Mouse (Mus musculus): Measurements from ENCODE around the gene Nrxn3. TPM values are rescaled to one million over a fixed set of nuclear protein-coding genes. Genes with fewer than 3 reads are reported as not detected.

The Nrxn3 gene
- total RNA-seq, 2 experiments from 2014 or later, result 183 to 208 TPM

- peak; percentile 69 for TF ChIP-seq CTCF (conservative IDR thresholded peaks at IDR 0.05)
- no peak for DNase-seq (ENCODE audit: low spot score in 2 of 2)
Measured at GRCm38 (mm10) chr12:89808217-89808616, 1085.5 kb downstream of the Nrxn3 start.

GRCm38 (mm10) chr12:89810146-89810545 lies 1087.5 kb downstream of the Nrxn3 start:
- no peak overlapping the region for H3K4me3 ChIP-seq
- TF ChIP-seq CTCF (conservative IDR thresholded peaks at IDR 0.05), result no peak
- DNase-seq (ENCODE audit: low spot score in 2 of 2), result no peak
- no peak overlapping the region for H3K27ac ChIP-seq

More at GRCm38 (mm10) chr12:89808217-89808616, 1085.5 kb downstream of the Nrxn3 start:
- H3K27ac ChIP-seq, result no peak overlapping the region
- no peak overlapping the region for H3K4me3 ChIP-seq

GRCm38 (mm10) chr12:89811815-89812549 lies 1089.3 kb downstream of the Nrxn3 start:
- TF ChIP-seq CTCF (conservative IDR thresholded peaks at IDR 0.05), result peak; percentile 36; the same call in 1 of the 2 replicates
- Histone ChIP-seq H3K4me3 (peak overlapping the region; percentile 64), H3K27ac (peak overlapping the region; percentile 59; the same call in 1 of the 2 replicates)
- DNase-seq (ENCODE audit: low spot score in 2 of 2), result peak; percentile 68 to 71

GRCm38 (mm10) chr12:89812550-89813207 lies 1090.0 kb downstream of the Nrxn3 start:
- no peak for TF ChIP-seq CTCF (conservative IDR thresholded peaks at IDR 0.05)
- Histone ChIP-seq H3K27ac (0 out of 2 replicates have a peak overlapping the region, but pooled peaks have one; percentile 32), H3K4me3 (peak overlapping the region; percentile 64)
- DNase-seq (ENCODE audit: low spot score in 2 of 2), result no peak

- H3K27ac ChIP-seq, result peak overlapping the region; percentile 23; the same call in 1 of the 2 replicates
- no peak for DNase-seq (ENCODE audit: low spot score in 2 of 2)
Measured at GRCm38 (mm10) chr12:89813294-89813693, 1090.6 kb downstream of the Nrxn3 start.

GRCm38 (mm10) chr12:89813718-89814117 lies 1091.0 kb downstream of the Nrxn3 start:
- DNase-seq (ENCODE audit: low spot score in 2 of 2), result no peak
- Histone ChIP-seq H3K4me3 (peak overlapping the region; percentile 64; the same call in 1 of the 2 replicates), H3K27ac (peak overlapping the region; percentile 23; the same call in 1 of the 2 replicates)
- no peak for TF ChIP-seq CTCF (conservative IDR thresholded peaks at IDR 0.05)

More at GRCm38 (mm10) chr12:89813294-89813693, 1090.6 kb downstream of the Nrxn3 start:
- peak overlapping the region; percentile 64 for H3K4me3 ChIP-seq
- TF ChIP-seq CTCF (conservative IDR thresholded peaks at IDR 0.05), result no peak

GRCm38 (mm10) chr12:89814536-89814935 lies 1091.9 kb downstream of the Nrxn3 start:
- Histone ChIP-seq H3K4me3 (no peak overlapping the region; the same call in 1 of the 2 replicates), H3K27ac (no peak overlapping the region)
- DNase-seq (ENCODE audit: low spot score in 2 of 2), result no peak
- no peak for TF ChIP-seq CTCF (conservative IDR thresholded peaks at IDR 0.05)

GRCm38 (mm10) chr12:89817072-89817773 lies 1094.5 kb downstream of the Nrxn3 start:
- H3K4me3 ChIP-seq, result no peak overlapping the region
- no peak overlapping the region for H3K27ac ChIP-seq
- DNase-seq (ENCODE audit: low spot score in 2 of 2), result no peak
- TF ChIP-seq CTCF (conservative IDR thresholded peaks at IDR 0.05), result no peak

- DNase-seq (ENCODE audit: low spot score in 2 of 2), result no peak
- no peak for TF ChIP-seq CTCF (conservative IDR thresholded peaks at IDR 0.05)
- no peak overlapping the region for H3K4me3 ChIP-seq
- no peak overlapping the region for H3K27ac ChIP-seq
Measured at GRCm38 (mm10) chr12:89818200-89818599, 1095.5 kb downstream of the Nrxn3 start.

- DNase-seq (ENCODE audit: low spot score in 2 of 2), result no peak
- H3K4me3 ChIP-seq, result no peak overlapping the region
- TF ChIP-seq CTCF (conservative IDR thresholded peaks at IDR 0.05), result no peak
- H3K27ac ChIP-seq, result no peak overlapping the region
Measured at GRCm38 (mm10) chr12:89822141-89822540, 1099.5 kb downstream of the Nrxn3 start.

GRCm38 (mm10) chr12:89829927-89830326 lies 1107.3 kb downstream of the Nrxn3 start:
- no peak for TF ChIP-seq CTCF (conservative IDR thresholded peaks at IDR 0.05)
- Histone ChIP-seq H3K4me3 (no peak overlapping the region), H3K27ac (no peak overlapping the region)
- no peak for DNase-seq (ENCODE audit: low spot score in 2 of 2)

GRCm38 (mm10) chr12:89830350-89830749 lies 1107.7 kb downstream of the Nrxn3 start:
- DNase-seq (ENCODE audit: low spot score in 2 of 2), result no peak
- TF ChIP-seq CTCF (conservative IDR thresholded peaks at IDR 0.05), result no peak
- H3K4me3 ChIP-seq, result no peak overlapping the region
- no peak overlapping the region for H3K27ac ChIP-seq

GRCm38 (mm10) chr12:89831300-89831699 lies 1108.6 kb downstream of the Nrxn3 start:
- no peak overlapping the region for H3K27ac ChIP-seq
- no peak for DNase-seq (ENCODE audit: low spot score in 2 of 2)
- TF ChIP-seq CTCF (conservative IDR thresholded peaks at IDR 0.05), result no peak
- H3K4me3 ChIP-seq, result no peak overlapping the region

Data from layer of hippocampus, adult 2 months (tissue).